Mouse (Mus musculus) liver, embryonic 12.5 days (tissue): ENCODE results near the gene Ino80e. TPM values are rescaled to one million over a fixed set of nuclear protein-coding genes. Genes with fewer than 3 reads are reported as not detected.

ENCODE experiments used
- ATAC-seq: fragments of 200-750 bp; cut with Nextera tagmentation; 2 replicates; pipeline ENCODE4 v1.8.0; 2017; ENCODE audit warnings: moderate number of reproducible peaks, mild to moderate bottlenecking, moderate library complexity
- H3K27ac ChIP-seq: fragments of 300-500 bp; sonication (generic); 2 replicates; pipeline ENCODE4 v1.5.1; 2016; ENCODE audit warnings: mild to moderate bottlenecking
- H3K27me3 ChIP-seq: fragments of 300-500 bp; sonication (generic); replicated peaks from 2 replicates; pipeline ENCODE4 v1.6.1; 2016; ENCODE audit warnings: mild to moderate bottlenecking, moderate library complexity
- H3K36me3 ChIP-seq: fragments of 300-500 bp; sonication (generic); 2 replicates; pipeline ENCODE4 v1.6.1; 2016; ENCODE audit warnings: mild to moderate bottlenecking, moderate library complexity
- H3K4me1 ChIP-seq: fragments of 300-500 bp; sonication (generic); 2 replicates; pipeline ENCODE4 v1.6.1; 2016
- H3K4me2 ChIP-seq: fragments of 300-500 bp; sonication (generic); 2 replicates; pipeline ENCODE4 v1.6.1; 2016; ENCODE audit warnings: mild to moderate bottlenecking, moderate library complexity
- H3K4me3 ChIP-seq: fragments of 300-500 bp; sonication (generic); 2 replicates; pipeline ENCODE4 v1.5.1; 2016; ENCODE audit warnings: mild to moderate bottlenecking, moderate library complexity
- H3K9ac ChIP-seq: fragments of 300-500 bp; sonication (generic); 2 replicates; pipeline ENCODE4 v1.6.1; 2016; ENCODE audit warnings: mild to moderate bottlenecking, moderate library complexity
- H3K9me3 ChIP-seq: fragments of 300-500 bp; sonication (generic); replicated peaks from 2 replicates; pipeline ENCODE4 v1.6.1; 2016; ENCODE audit warnings: mild to moderate bottlenecking, moderate library complexity
- whole genome bisulfite sequencing: fragments of 180-500 bp; shearing (Covaris S2); methylation state at CpG from one replicate; pipeline ENCODE4 v1.1.7; 2016; ENCODE audit not compliant: insufficient replicate concordance; 5-methylcytosine and 5-hydroxymethylcytosine counted together
- polyA plus RNA-seq: library from polyadenylated mRNA; unstranded; fragments of >200 nt; fragmentation: Nextera tagmentation; extraction: Ambion mirVana; gene quantifications from 2 replicates; pipeline ENCODE4 v1.2.1, GENCODE M21; 2016

Ino80e gene
- polyA plus RNA-seq, 1 experiment from 2014 or later: 70.5 TPM

GRCm38 (mm10) chr7:126806956-126807355 lies 55.2 kb downstream of the Ino80e start:
- Histone ChIP-seq H3K27ac (no peak overlapping the region), H3K36me3 (no peaks in the 10 kb centered on the region; the same call in 1 of the 2 replicates), H3K4me2 (no peak overlapping the region)

GRCm38 (mm10) chr7:126803751-126804150 lies 58.4 kb downstream of the Ino80e start:
- no peak for ATAC-seq
- H3K9ac ChIP-seq: no peak overlapping the region
- peaks cover 67% of the 10 kb centered on the region for H3K4me1 ChIP-seq

More at GRCm38 (mm10) chr7:126806956-126807355, 55.2 kb downstream of the Ino80e start:
- H3K4me3 ChIP-seq: no peak overlapping the region
- WGBS: 80% methylated on average over 6 of the region's 6 CpGs
- H3K4me1 ChIP-seq: peaks cover 60% of the 10 kb centered on the region
- ATAC-seq: no peak
- H3K27me3 ChIP-seq: no peaks in the 10 kb centered on the region
- H3K9ac ChIP-seq: no peak overlapping the region
- H3K9me3 ChIP-seq: no peaks in the 10 kb centered on the region

GRCm38 (mm10) chr7:126803181-126803580 lies 59.0 kb downstream of the Ino80e start:
- 37% methylated on average over 6 of the region's 6 CpGs for WGBS
- Histone ChIP-seq H3K27ac (no peak overlapping the region), H3K27me3 (no peaks in the 10 kb centered on the region), H3K9me3 (no peaks in the 10 kb centered on the region), H3K4me3 (no peak overlapping the region), H3K4me2 (no peak overlapping the region), H3K4me1 (peaks cover 65% of the 10 kb centered on the region), H3K36me3 (no peaks in the 10 kb centered on the region; the same call in 1 of the 2 replicates), H3K9ac (no peak overlapping the region)
- no peak for ATAC-seq

More at GRCm38 (mm10) chr7:126803751-126804150, 58.4 kb downstream of the Ino80e start:
- Histone ChIP-seq H3K9me3 (no peaks in the 10 kb centered on the region), H3K27me3 (no peaks in the 10 kb centered on the region), H3K36me3 (no peaks in the 10 kb centered on the region; the same call in 1 of the 2 replicates), H3K4me3 (no peak overlapping the region), H3K27ac (no peak overlapping the region), H3K4me2 (no peak overlapping the region)

- no peaks in the 10 kb centered on the region for H3K27me3 ChIP-seq
- no peak for ATAC-seq
- H3K4me1 ChIP-seq: peaks cover 65% of the 10 kb centered on the region
- no peak overlapping the region for H3K4me2 ChIP-seq
- no peak overlapping the region for H3K27ac ChIP-seq
- H3K9ac ChIP-seq: no peak overlapping the region
- H3K36me3 ChIP-seq: peaks cover 4% of the 10 kb centered on the region
- H3K4me3 ChIP-seq: no peak overlapping the region
- H3K9me3 ChIP-seq: no peaks in the 10 kb centered on the region
- WGBS: 69% methylated on average over 11 of the region's 11 CpGs
Observed at GRCm38 (mm10) chr7:126802134-126802889, 59.9 kb downstream of the Ino80e start.

GRCm38 (mm10) chr7:126801057-126801422 lies 61.1 kb downstream of the Ino80e start:
- Histone ChIP-seq H3K4me1 (peaks cover 72% of the 10 kb centered on the region), H3K9me3 (no peaks in the 10 kb centered on the region), H3K4me2 (no peak overlapping the region), H3K27me3 (no peaks in the 10 kb centered on the region), H3K36me3 (peaks cover 17% of the 10 kb centered on the region), H3K9ac (peak overlapping the region; percentile 85; the same call in 1 of the 2 replicates), H3K27ac (no peak overlapping the region), H3K4me3 (no peak overlapping the region)
- WGBS: 92% methylated on average over 16 of the region's 16 CpGs
- ATAC-seq: no peak

Other genes starting within 250 kb of the Ino80e start
- 3.2 and 3.7 TPM in 2 replicates for gene Nupr1, start 231.5 kb downstream of the Ino80e start, polyA plus RNA-seq
- gene Sgf29, start 213.1 kb downstream of the Ino80e start, polyA plus RNA-seq: 36.3 and 42.4 TPM in 2 replicates
- 0.24 and 0.50 TPM in 2 replicates for gene Sult1a1, start 185.9 kb downstream of the Ino80e start, polyA plus RNA-seq
- 134 and 153 TPM in 2 replicates for gene Bola2, start 167.0 kb downstream of the Ino80e start, polyA plus RNA-seq
- 4.5 and 5.1 TPM in 2 replicates for gene Slx1b, start 166.6 kb downstream of the Ino80e start, polyA plus RNA-seq
- 77.9 and 86.6 TPM in 2 replicates for gene Coro1a, start 154.6 kb downstream of the Ino80e start, polyA plus RNA-seq
- 23.7 and 25.0 TPM in 2 replicates for gene Mapk3, start 102.8 kb downstream of the Ino80e start, polyA plus RNA-seq
- gene Gdpd3, start 96.0 kb downstream of the Ino80e start, polyA plus RNA-seq: 0.54 and 0.78 TPM in 2 replicates
- 77.2 and 78.5 TPM in 2 replicates for gene Ypel3, start 85.4 kb downstream of the Ino80e start, polyA plus RNA-seq
- 0.33 and 0.50 TPM in 2 replicates for gene Tbx6, start 80.9 kb downstream of the Ino80e start, polyA plus RNA-seq
- 191 and 205 TPM in 2 replicates for gene Ppp4c, start 69.9 kb downstream of the Ino80e start, polyA plus RNA-seq
- not detected in 2 replicates for gene Fam57b, start 64.7 kb downstream of the Ino80e start, polyA plus RNA-seq
- not detected in 2 replicates for gene 4930451I11Rik, start 30.7 kb downstream of the Ino80e start, polyA plus RNA-seq
- gene Doc2a, start 15.0 kb downstream of the Ino80e start, polyA plus RNA-seq: 0.15 and 0.24 TPM in 2 replicates
- 20.3 and 22.0 TPM in 2 replicates for gene Hirip3, start 405 bp downstream of the Ino80e start, polyA plus RNA-seq
- 20.1 and 20.6 TPM in 2 replicates for gene Taok2, start 22.3 kb upstream of the Ino80e start, polyA plus RNA-seq
- 16.7 and 16.9 TPM in 2 replicates for gene Tmem219, start 60.5 kb upstream of the Ino80e start, polyA plus RNA-seq
- 10.3 and 10.7 TPM in 2 replicates for gene Kctd13, start 66.5 kb upstream of the Ino80e start, polyA plus RNA-seq
- gene Asphd1, start 87.2 kb upstream of the Ino80e start, polyA plus RNA-seq: not detected in 2 replicates
- 0.06 and 0.39 TPM in 2 replicates for gene Sez6l2, start 88.2 kb upstream of the Ino80e start, polyA plus RNA-seq
- 59.2 and 63.2 TPM in 2 replicates for gene Cdipt, start 113.5 kb upstream of the Ino80e start, polyA plus RNA-seq
- 0.29 and 0.44 TPM in 2 replicates for gene Cdiptos, start 113.7 kb upstream of the Ino80e start, polyA plus RNA-seq
- gene Mvp, start 152.2 kb upstream of the Ino80e start, polyA plus RNA-seq: 8.3 and 8.9 TPM in 2 replicates
- 0.57 TPM in 1 of 2 replicates, not detected in the other for gene Pagr1b, start 154.1 kb upstream of the Ino80e start, polyA plus RNA-seq
- gene Pagr1a, start 155.0 kb upstream of the Ino80e start, polyA plus RNA-seq: 60.5 and 65.1 TPM in 2 replicates
- 4.1 and 8.9 TPM in 2 replicates for gene Gm42742, start 158.7 kb upstream of the Ino80e start, polyA plus RNA-seq
- gene Prrt2, start 158.8 kb upstream of the Ino80e start, polyA plus RNA-seq: 0.88 and 2.1 TPM in 2 replicates
- gene Maz, start 164.7 kb upstream of the Ino80e start, polyA plus RNA-seq: 104 and 107 TPM in 2 replicates
- gene Kif22, start 180.1 kb upstream of the Ino80e start, polyA plus RNA-seq: 126 and 132 TPM in 2 replicates
- gene Zg16, start 225.0 kb upstream of the Ino80e start, polyA plus RNA-seq: not detected in 2 replicates
- 8.3 and 8.5 TPM in 2 replicates for gene AI467606, start 229.0 kb upstream of the Ino80e start, polyA plus RNA-seq